Mouse (Mus musculus): ENCODE results near the gene Bclaf1.

DNA sequence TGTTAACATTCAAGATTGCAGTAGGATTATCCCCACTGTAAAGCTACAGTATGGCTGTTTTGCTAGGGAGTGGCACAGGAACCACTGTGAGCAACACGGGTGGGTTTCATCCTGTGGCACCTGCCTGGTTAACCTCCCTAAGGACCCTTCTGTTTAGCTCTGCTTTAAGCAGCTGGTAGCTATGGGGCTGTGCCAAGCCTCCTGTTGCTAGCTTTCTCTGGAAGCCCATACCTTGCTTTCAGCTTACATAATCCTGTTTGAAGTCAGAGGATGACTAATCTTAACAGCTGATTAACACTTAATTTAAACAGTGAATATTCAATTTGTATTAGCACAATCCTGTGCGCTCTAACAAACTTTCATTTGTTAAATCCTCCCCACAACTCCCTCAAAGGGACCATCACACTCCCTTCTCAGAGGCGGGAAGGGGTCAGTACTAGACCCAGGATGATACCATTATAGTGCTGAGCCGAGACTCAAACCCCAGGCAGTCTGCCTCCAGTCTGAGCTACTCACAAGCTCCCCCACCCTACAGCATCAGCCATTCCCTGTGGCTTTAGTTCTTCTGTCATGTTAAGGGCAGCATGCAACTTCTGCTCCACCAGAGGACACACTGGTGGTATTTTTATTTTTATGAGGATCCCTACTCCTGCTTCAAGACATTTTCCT, 50.3 kb downstream of the Bclaf1 start:
- TF ChIP-seq GATA1 (IDR thresholded peaks at IDR 0.05; ENCODE audit: low read length) (no peak), TAL1 (IDR thresholded peaks at IDR 0.05; ENCODE audit: low read length) (no peak)
